Mouse (Mus musculus): ENCODE data around the gene Dync1li2.
A peak's percentile ranks its signal among the peaks of the same experiment; 100 is the strongest.

Dync1li2 gene

GRCm38 (mm10) chr8:104442299-104443124, at the start of gene Dync1li2:
Gene Dync1li2 (minus strand): TSS chr8:104443047.
- DNase-seq: peak; percentile 88

GRCm38 (mm10) chr8:104479091-104479490, 36.2 kb upstream of the Dync1li2 start:
- no peak for DNase-seq

- DNase-seq: no peak
These were observed 29.6 kb upstream of the Dync1li2 start for GRCm38 (mm10) chr8:104472465-104472864.

- DNase-seq: no peak
These were observed 24.6 kb upstream of the Dync1li2 start for GRCm38 (mm10) chr8:104467463-104467862.

GRCm38 (mm10) chr8:104452177-104452576, 9.3 kb upstream of the Dync1li2 start:
- DNase-seq: no peak

- no peak for DNase-seq
These were observed 5.9 kb upstream of the Dync1li2 start for GRCm38 (mm10) chr8:104448796-104449195.

- DNase-seq: no peak
These were observed 3.2 kb upstream of the Dync1li2 start for GRCm38 (mm10) chr8:104446016-104446415.

GRCm38 (mm10) chr8:104445248-104445647, 2.4 kb upstream of the Dync1li2 start:
- no peak for DNase-seq

GRCm38 (mm10) chr8:104443125-104443679, 355 bp upstream of the Dync1li2 start:
- DNase-seq: no peak

- no peak for DNase-seq
These were observed 1.2 kb downstream of the Dync1li2 start for GRCm38 (mm10) chr8:104441613-104442012.

- no peak for DNase-seq
These were observed 3.4 kb downstream of the Dync1li2 start for GRCm38 (mm10) chr8:104439461-104439860.

GRCm38 (mm10) chr8:104437494-104438135, 5.2 kb downstream of the Dync1li2 start:
- DNase-seq: no peak

- no peak for DNase-seq
These were observed 6.3 kb downstream of the Dync1li2 start for GRCm38 (mm10) chr8:104436591-104436990.

- peak; percentile 98 for DNase-seq
These were observed 6.8 kb downstream of the Dync1li2 start for GRCm38 (mm10) chr8:104436038-104436437.

- no peak for DNase-seq
These were observed 8.0 kb downstream of the Dync1li2 start for GRCm38 (mm10) chr8:104434826-104435354.

GRCm38 (mm10) chr8:104434275-104434674, 8.6 kb downstream of the Dync1li2 start:
- no peak for DNase-seq

GRCm38 (mm10) chr8:104433191-104433842, 9.5 kb downstream of the Dync1li2 start:
- no peak for DNase-seq

- DNase-seq: no peak
These were observed 10.2 kb downstream of the Dync1li2 start for GRCm38 (mm10) chr8:104432656-104433055.

GRCm38 (mm10) chr8:104430230-104430629, 12.6 kb downstream of the Dync1li2 start:
- no peak for DNase-seq

- DNase-seq: no peak
These were observed 15.1 kb downstream of the Dync1li2 start for GRCm38 (mm10) chr8:104427703-104428102.

GRCm38 (mm10) chr8:104422313-104422712, 20.5 kb downstream of the Dync1li2 start:
- no peak for DNase-seq

GRCm38 (mm10) chr8:104416022-104416421, 26.8 kb downstream of the Dync1li2 start:
- DNase-seq: no peak

- no peak for DNase-seq
These were observed 28.6 kb downstream of the Dync1li2 start for GRCm38 (mm10) chr8:104414204-104414603.
